Mouse (Mus musculus) bone marrow macrophage, adult 2 months (primary cell): ENCODE measurements around the gene Wdr66.

Experiments used
- CTCF ChIP-seq: IDR thresholded peaks from 2 replicates; pipeline ENCODE4 v1.5.1; 2012; ENCODE audit warnings: low read depth, mild to moderate bottlenecking, low read length, moderate library complexity
- POLR2A ChIP-seq: IDR thresholded peaks from 2 replicates; pipeline ENCODE4 v1.6.1; 2012; ENCODE audit warnings: mild to moderate bottlenecking, low read depth, low read length, borderline replicate concordance

DNA sequence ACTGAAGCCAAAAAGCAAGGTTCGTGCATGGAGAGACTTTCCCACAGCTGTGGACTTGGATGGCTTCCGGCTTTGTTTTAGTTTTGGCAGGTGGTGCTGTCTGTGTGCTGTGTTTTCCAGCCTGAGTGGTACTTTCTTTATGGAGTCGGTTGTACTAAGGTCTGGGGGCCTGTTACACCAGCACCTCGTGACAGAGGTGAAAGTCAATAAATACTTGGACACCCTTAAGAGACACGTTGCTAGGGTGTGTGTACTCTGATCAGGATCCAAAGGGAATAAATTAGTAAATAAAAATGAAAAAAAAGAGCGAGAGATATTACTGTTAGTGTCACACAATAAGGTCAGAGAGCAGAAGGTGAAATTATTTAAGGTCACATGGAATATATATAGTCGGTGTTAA is 25.1 kb upstream of the Wdr66 start:
- TF ChIP-seq POLR2A (no peak), CTCF (no peak)
